8 mouse cellular contexts compared by ENCODE assay signal in the genomic region with DNA sequence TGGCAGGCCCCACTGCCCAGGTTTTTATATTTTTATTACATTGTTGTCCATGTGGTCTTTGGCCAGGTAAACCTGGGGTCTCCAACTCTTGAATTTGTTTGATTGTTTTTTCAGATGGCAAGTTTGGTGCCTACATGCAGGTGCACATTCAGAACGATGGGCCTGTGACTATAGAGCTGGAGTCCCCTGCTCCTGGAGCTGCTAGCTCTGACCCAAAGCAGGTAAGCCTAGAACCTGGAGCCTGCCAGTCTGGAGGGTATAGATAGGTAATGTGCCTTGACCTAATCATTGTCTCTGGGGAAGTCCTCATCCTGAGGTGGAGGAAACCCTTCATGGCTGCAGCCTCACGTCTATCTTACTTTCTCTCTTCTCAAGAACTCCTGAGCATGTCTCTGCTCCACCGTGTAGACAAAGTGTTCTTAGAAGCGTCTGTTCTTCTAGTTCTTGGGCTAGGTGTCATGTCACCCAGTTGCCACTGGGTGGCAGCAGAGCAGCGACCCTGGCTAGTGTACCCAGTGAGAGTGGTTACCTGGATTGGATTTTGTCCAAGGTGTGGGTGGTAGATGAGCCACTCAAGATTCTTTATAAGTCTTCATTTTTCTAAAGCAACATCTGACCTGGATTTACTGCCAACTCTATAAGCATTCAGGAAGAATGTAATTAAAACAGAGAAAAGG. TPM values are rescaled to one million over a fixed set of nuclear protein-coding genes. Genes with fewer than 3 reads are reported as not detected.
DNase-seq lines count a peak whose midpoint lies in the region; ATAC-seq and TF ChIP-seq lines count a peak whose summit lies in the region.

No protein-coding gene starts in this region.

- H3K27me3 ChIP-seq in C2C12 (ENCODE audit: control insufficient read depth, insufficient read depth, insufficient read length): no peaks in the 10 kb centered on the region
- no peaks in the 10 kb centered on the region for H3K27me3 ChIP-seq in limb, embryonic 10.5 days (ENCODE audit: low read depth, poor library complexity, severe bottlenecking)
- no peaks in the 10 kb centered on the region for H3K27me3 ChIP-seq in midbrain, postnatal 0 days (ENCODE audit: insufficient read depth, low read length)
- H3K27me3 ChIP-seq in testis, adult 2 months (ENCODE audit: control insufficient read depth, insufficient read depth, low read length): no peaks in the 10 kb centered on the region

- H3K9me3 ChIP-seq in limb, embryonic 10.5 days (replicated peaks): no peaks in the 10 kb centered on the region
- H3K9me3 ChIP-seq in midbrain, postnatal 0 days (ENCODE audit: low read length): no peaks in the 10 kb centered on the region

- TF ChIP-seq CTCF in C2C12 (IDR thresholded peaks at IDR 0.05; ENCODE audit: control insufficient read depth, insufficient read depth, insufficient read length): peak; percentile 48
- TF ChIP-seq CTCF in midbrain, postnatal 0 days (IDR thresholded peaks at IDR 0.05): peak; percentile 99
- TF ChIP-seq CTCF in testis, adult 2 months (IDR thresholded peaks at IDR 0.05; ENCODE audit: control insufficient read depth, insufficient read depth, insufficient replicate concordance, low read depth, low read length): peak; percentile 87; the same call in 1 of the 2 replicates

- H3K4me2 ChIP-seq in midbrain, postnatal 0 days (ENCODE audit: low read depth, low read length, poor library complexity, severe bottlenecking): no peak overlapping the region

- no peak overlapping the region for H3ac ChIP-seq in C2C12 (ENCODE audit: control insufficient read depth, insufficient read length, low read depth)

- DNase-seq in adrenal gland, adult 18-20 months (ENCODE audit: low spot score in 2 of 2): peak; percentile 57 to 69
- peak; percentile 77 for DNase-seq in embryo, embryonic 10.5 days (ENCODE audit: low spot score)
- peak; percentile 63 for DNase-seq in kidney, adult 9 months
- DNase-seq in limb, embryonic 10.5 days (ENCODE audit: low spot score): peak; percentile 71
- peak; percentile 85 for DNase-seq in midbrain, postnatal 0 days (ENCODE audit: low spot score)

- no peak for TF ChIP-seq POLR2A in testis, adult 2 months (IDR thresholded peaks at IDR 0.05; ENCODE audit: control insufficient read depth, low read depth, low read length)

- H3K4me3 ChIP-seq in C2C12 (ENCODE audit: insufficient read depth, poor library complexity, severe bottlenecking): no peak overlapping the region
- H3K4me3 ChIP-seq in limb, embryonic 10.5 days: no peak overlapping the region
- no peak overlapping the region for H3K4me3 ChIP-seq in midbrain, postnatal 0 days (ENCODE audit: low read depth, low read length)
- no peak overlapping the region for H3K4me3 ChIP-seq in testis, adult 2 months (ENCODE audit: control insufficient read depth, low read depth, low read length)

- H3K27ac ChIP-seq in limb, embryonic 10.5 days: no peak overlapping the region
- H3K27ac ChIP-seq in midbrain, postnatal 0 days (ENCODE audit: low read depth, low read length): no peak overlapping the region
- H3K27ac ChIP-seq in testis, adult 2 months (ENCODE audit: control insufficient read depth, insufficient read depth, low read depth, low read length): no peak overlapping the region

- no peaks in the 10 kb centered on the region for H3K36me3 ChIP-seq in C2C12 (ENCODE audit: control insufficient read depth, insufficient read depth)
- H3K36me3 ChIP-seq in limb, embryonic 10.5 days: no peaks in the 10 kb centered on the region
- peaks cover 4% of the 10 kb centered on the region; the same call in 1 of the 2 replicates for H3K36me3 ChIP-seq in midbrain, postnatal 0 days (ENCODE audit: insufficient read depth, low read length)
- no peaks in the 10 kb centered on the region for H3K36me3 ChIP-seq in testis, adult 2 months (ENCODE audit: control insufficient read depth, insufficient read depth, low read length)

- H3K79me3 ChIP-seq in C2C12 (ENCODE audit: low read depth): no peaks in the 10 kb centered on the region

- WGBS in limb, embryonic 10.5 days: 26% methylated on average over 5 of the region's 5 CpGs
- WGBS in midbrain, postnatal 0 days: 14% methylated on average over 5 of the region's 5 CpGs

- no peaks in the 10 kb centered on the region for H3K79me2 ChIP-seq in C2C12 (ENCODE audit: control insufficient read depth, insufficient read depth)

- no peak overlapping the region for H3K9ac ChIP-seq in midbrain, postnatal 0 days (replicated peaks; ENCODE audit: low read length, poor library complexity, severe bottlenecking)

- H3K4me1 ChIP-seq in limb, embryonic 10.5 days: no peaks in the 10 kb centered on the region
- no peaks in the 10 kb centered on the region for H3K4me1 ChIP-seq in midbrain, postnatal 0 days (ENCODE audit: insufficient read depth, low read length)
- H3K4me1 ChIP-seq in testis, adult 2 months (ENCODE audit: control insufficient read depth, insufficient read depth, low read length): no peaks in the 10 kb centered on the region

- ATAC-seq in granulocyte monocyte progenitor cell, adult 5-6 weeks (replicated peaks; ENCODE audit: poor library complexity, severe bottlenecking): peak; percentile 71
- ATAC-seq in midbrain, postnatal 0 days (ENCODE audit: low FRiP score): peak; percentile 71

TF ChIP-seq in C2C12, 6 proteins besides CTCF, POLR2A, EP300 and RAD21:
- TF ChIP-seq USF1 (IDR thresholded peaks at IDR 0.05; ENCODE audit: low read depth) (no peak), MYOD1 (IDR thresholded peaks at IDR 0.05; ENCODE audit: control insufficient read depth, insufficient read length, low read depth) (no peak)

RNA-seq across cellular contexts. Expression of gene Dtd1, which starts 36.1 kb away (rescaled TPM):
- 7.1 TPM for polyA plus RNA-seq in C2C12 (2012; fragmentation: generic; extraction: Trizol)
- total RNA-seq in adrenal gland, adult 18-20 months (2021): 10 to 100 TPM; 17.4 to 18.1 TPM
- total RNA-seq in granulocyte monocyte progenitor cell, adult 5-6 weeks (2014; fragmentation: Nextera tagmentation): 31.2 and 39.9 TPM in 2 replicates
- 43.9 and 75.9 TPM in 2 replicates for total RNA-seq in granulocyte monocyte progenitor cell, adult 5-6 weeks (2017)
- polyA plus RNA-seq in limb, embryonic 10.5 days (2016; fragmentation: Nextera tagmentation; extraction: Ambion mirVana): 34.7 and 35.4 TPM in 2 replicates
- total RNA-seq in midbrain, postnatal 0 days (2014; rRNA removed): 88.7 and 105 TPM in 2 replicates
- 202 and 217 TPM in 2 replicates for polyA plus RNA-seq in midbrain, postnatal 0 days (2015; fragmentation: Nextera tagmentation; extraction: Ambion mirVana)
- polyA plus RNA-seq in testis, adult 2 months (2012; rRNA removed): 11.2 and 11.8 TPM in 2 replicates

RNA-seq across cellular contexts. Expression of gene Smim26, which starts 41.9 kb away (rescaled TPM):
- 48.3 TPM for polyA plus RNA-seq in C2C12 (2012; fragmentation: generic; extraction: Trizol)
- 10 to 100 TPM; 54.7 to 56.1 TPM for total RNA-seq in adrenal gland, adult 18-20 months (2021)
- 32.6 and 47.7 TPM in 2 replicates for total RNA-seq in granulocyte monocyte progenitor cell, adult 5-6 weeks (2014; fragmentation: Nextera tagmentation)
- total RNA-seq in granulocyte monocyte progenitor cell, adult 5-6 weeks (2017): 15.6 and 30.0 TPM in 2 replicates
- 24.0 and 30.7 TPM in 2 replicates for polyA plus RNA-seq in limb, embryonic 10.5 days (2016; fragmentation: Nextera tagmentation; extraction: Ambion mirVana)
- total RNA-seq in midbrain, postnatal 0 days (2014; rRNA removed): 19.1 and 25.0 TPM in 2 replicates
- 72.2 and 74.1 TPM in 2 replicates for polyA plus RNA-seq in midbrain, postnatal 0 days (2015; fragmentation: Nextera tagmentation; extraction: Ambion mirVana)
- polyA plus RNA-seq in testis, adult 2 months (2012; rRNA removed): 2.3 and 2.7 TPM in 2 replicates

Comparison
In these comparisons a context has a peak if more than half of its experiments do, and no peak if none do; other contexts are left out.
1. CTCF ChIP-seq: peak in every context shown above with its lines; median percentile 99 in midbrain, postnatal 0 days; 87 in testis, adult 2 months; 48 in C2C12.